Mouse (Mus musculus): ENCODE data around the gene Lgals7.

GRCm38 (mm10) chr7:28831411-28832125 is 32.1 kb upstream of the Lgals7 start:
- TF ChIP-seq POLR2A (IDR thresholded peaks at IDR 0.05; ENCODE audit: borderline replicate concordance, low read depth, low read length) (no peak), CTCF (IDR thresholded peaks at IDR 0.05; ENCODE audit: low read depth, low read length) (no peak)
